Mouse (Mus musculus) fibroblast of lung, adult 2 months (primary cell): ENCODE data around the gene S100b.
A peak's percentile ranks its signal among the peaks of the same experiment; 100 is the strongest.

Experiments
- DNase-seq: peaks from one replicate; pipeline ENCODE4 v3.0.0-alpha.2; 2011; ENCODE audit warnings: low read depth

S100b gene

GRCm38 (mm10) chr10:76260358-76261059 lies 6.9 kb downstream of the S100b start:
- DNase-seq = no peak

GRCm38 (mm10) chr10:76261447-76261846 lies 7.8 kb downstream of the S100b start:
- DNase-seq = no peak

- no peak for DNase-seq
Observed at GRCm38 (mm10) chr10:76262431-76262830, 8.8 kb downstream of the S100b start.

- no peak for DNase-seq
Observed at GRCm38 (mm10) chr10:76271238-76271637, 17.6 kb downstream of the S100b start.

- DNase-seq = no peak
Observed at GRCm38 (mm10) chr10:76275256-76275655, 21.6 kb downstream of the S100b start.

GRCm38 (mm10) chr10:76278541-76279097 lies 25.0 kb downstream of the S100b start:
- no peak for DNase-seq

- peak; percentile 57 for DNase-seq
Observed at GRCm38 (mm10) chr10:76288268-76288993, 34.8 kb downstream of the S100b start.

- no peak for DNase-seq
Observed at GRCm38 (mm10) chr10:76289052-76289451, 35.4 kb downstream of the S100b start.

- DNase-seq = no peak
Observed at GRCm38 (mm10) chr10:76289936-76290671, 36.5 kb downstream of the S100b start.

- no peak for DNase-seq
Observed at GRCm38 (mm10) chr10:76293222-76293621, 39.6 kb downstream of the S100b start.

GRCm38 (mm10) chr10:76300133-76300532 lies 46.5 kb downstream of the S100b start:
- DNase-seq = no peak

GRCm38 (mm10) chr10:76306738-76307137 lies 53.1 kb downstream of the S100b start:
- no peak for DNase-seq
